Mouse (Mus musculus) lung, postnatal 0 days (tissue): ENCODE measurements at regions not wholly inside any gene's neighbourhood (a gene's known extent, or its start where the extent isn't known, plus 50 kb on each side); places are given as distances from the start of the nearest gene placed in this dataset.
A peak's percentile ranks its signal among the peaks of the same experiment; 100 is the strongest.

Experiments
- ATAC-seq: fragments of 200-750 bp; cut with Nextera tagmentation; 2 replicates; pipeline ENCODE4 v1.8.0; 2017; ENCODE audit warnings: moderate library complexity
- DNase-seq: peaks from one replicate; pipeline ENCODE4 v3.0.0-alpha.2; 2016; ENCODE audit warnings: low spot score
- H3K27ac ChIP-seq: fragments of 300-500 bp; sonication (generic); 2 replicates; pipeline ENCODE4 v1.5.1; 2014; ENCODE audit warnings: antibody characterized with exemption, mild to moderate bottlenecking, low read length, mixed read lengths
- H3K27me3 ChIP-seq: fragments of 300-500 bp; sonication (generic); replicated peaks from 2 replicates; pipeline ENCODE4 v1.6.1; 2014; ENCODE audit warnings: low read length, mixed read lengths; ENCODE audit not compliant: insufficient read depth
- H3K36me3 ChIP-seq: fragments of 300-500 bp; sonication (generic); 2 replicates; pipeline ENCODE4 v1.6.1; 2014; ENCODE audit warnings: low read length, mixed read lengths; ENCODE audit not compliant: insufficient read depth
- H3K4me1 ChIP-seq: fragments of 300-500 bp; sonication (generic); 2 replicates; pipeline ENCODE4 v1.6.1; 2014; ENCODE audit warnings: antibody characterized with exemption, low read depth, low read length, mixed read lengths; ENCODE audit not compliant: insufficient read depth
- H3K4me2 ChIP-seq: fragments of 300-500 bp; sonication (generic); replicated peaks from 2 replicates; pipeline ENCODE4 v1.6.1; 2014; ENCODE audit warnings: low read depth, mild to moderate bottlenecking, low read length, moderate library complexity, mixed read lengths
- H3K4me3 ChIP-seq: fragments of 300-500 bp; sonication (generic); 2 replicates; pipeline ENCODE4 v1.5.1; 2014; ENCODE audit warnings: low read depth, low read length
- H3K9ac ChIP-seq: fragments of 300-500 bp; sonication (generic); replicated peaks from 2 replicates; pipeline ENCODE4 v1.6.1; 2014; ENCODE audit warnings: low read depth, mild to moderate bottlenecking
- H3K9me3 ChIP-seq: fragments of 300-500 bp; sonication (generic); 2 replicates; pipeline ENCODE4 v1.6.1; 2016; ENCODE audit warnings: low read length, mixed read lengths
- CTCF ChIP-seq: IDR thresholded peaks from 2 replicates; pipeline ENCODE4 v1.5.1; 2016; ENCODE audit warnings: antibody characterized with exemption, mild to moderate bottlenecking
- EP300 ChIP-seq: IDR thresholded peaks from 2 replicates; pipeline ENCODE4 v1.6.1; 2016; ENCODE audit warnings: antibody characterized with exemption, mild to moderate bottlenecking, control low read depth
- WGBS: fragments of 180-500 bp; shearing (Covaris S2); extraction: QIAGEN DNeasy Blood & Tissue Kit; methylation state at CpG from one replicate; pipeline ENCODE4 v1.1.7; 2014; 5-methylcytosine and 5-hydroxymethylcytosine counted together

DNA sequence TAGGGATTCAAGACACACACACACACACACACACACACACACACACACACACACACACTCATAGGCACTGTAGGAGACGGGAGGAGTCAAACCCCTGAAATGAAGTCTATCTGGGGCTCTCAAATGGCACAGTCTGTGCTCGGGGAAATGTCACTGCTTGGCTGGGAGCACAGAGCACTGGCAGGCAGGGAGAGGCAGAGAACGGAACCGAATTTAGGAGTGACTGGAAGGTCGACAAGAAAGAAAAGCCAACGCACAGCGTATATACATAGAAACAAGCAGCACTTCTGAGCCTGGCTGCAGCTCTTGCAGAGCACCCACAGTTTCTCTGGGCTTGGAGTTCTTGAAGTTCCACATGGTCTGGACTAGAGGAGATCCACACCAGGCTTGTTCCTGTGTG, 160.1 kb upstream of the Zfp703 start:
- H3K27me3 ChIP-seq = no peaks in the 10 kb centered on the region; the same call in 1 of the 2 replicates
- DNase-seq = no peak
- H3K36me3 ChIP-seq = no peaks in the 10 kb centered on the region
- H3K27ac ChIP-seq = no peak overlapping the region
- H3K9ac ChIP-seq = no peak overlapping the region
- H3K4me3 ChIP-seq = no peak overlapping the region
- no peak for ATAC-seq
- no peak overlapping the region for H3K4me2 ChIP-seq
- H3K9me3 ChIP-seq = no peaks in the 10 kb centered on the region
- H3K4me1 ChIP-seq = no peaks in the 10 kb centered on the region
- TF ChIP-seq CTCF (no peak), EP300 (no peak)
- 64% methylated on average over 7 of the region's 7 CpGs for WGBS

GRCm38 (mm10) chr8:26824189-26824941, 152.8 kb upstream of the Zfp703 start:
- Histone ChIP-seq H3K9me3 (no peaks in the 10 kb centered on the region), H3K27me3 (no peaks in the 10 kb centered on the region), H3K4me3 (no peak overlapping the region), H3K4me1 (no peaks in the 10 kb centered on the region), H3K9ac (no peak overlapping the region), H3K27ac (no peak overlapping the region), H3K4me2 (no peak overlapping the region), H3K36me3 (no peaks in the 10 kb centered on the region)
- TF ChIP-seq CTCF (no peak), EP300 (no peak)
- DNase-seq (no peak), ATAC-seq (no peak)
- WGBS = 76% methylated on average over 8 of the region's 8 CpGs

DNA sequence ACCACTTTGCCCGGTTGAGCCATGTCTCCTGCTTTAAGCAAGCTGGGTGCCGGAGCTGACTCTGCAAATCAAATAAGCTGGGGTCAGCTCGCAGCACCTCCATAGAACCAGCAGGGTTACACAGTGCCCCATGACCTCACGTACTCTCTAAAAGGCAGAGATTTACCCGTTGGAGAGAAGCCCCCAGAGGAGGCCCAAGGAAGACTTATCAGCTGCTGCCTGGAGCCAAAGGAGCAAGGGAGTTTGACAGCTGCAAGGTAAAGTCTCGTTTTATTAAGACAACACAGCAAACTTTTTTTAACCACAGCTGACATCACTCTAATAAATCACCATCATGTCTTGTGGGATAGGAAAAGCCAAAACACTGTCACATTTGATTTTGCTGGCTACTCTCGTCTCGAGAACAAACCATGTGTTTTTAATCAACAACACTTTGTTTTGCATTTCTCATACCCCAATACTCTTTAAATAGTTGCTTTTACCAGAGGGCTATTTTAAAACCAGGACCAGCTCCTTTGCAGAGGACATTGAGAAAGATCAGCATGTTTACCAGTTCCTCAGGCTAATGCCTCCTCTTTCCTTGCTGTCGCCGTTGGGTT, 148.7 kb upstream of the Zfp703 start:
- DNase-seq = peak; percentile 86
- Histone ChIP-seq H3K4me2 (no peak overlapping the region), H3K36me3 (no peaks in the 10 kb centered on the region), H3K27me3 (no peaks in the 10 kb centered on the region), H3K4me1 (peaks cover 4% of the 10 kb centered on the region; the same call in 1 of the 2 replicates), H3K27ac (peak overlapping the region; percentile 69), H3K9ac (no peak overlapping the region), H3K4me3 (no peak overlapping the region), H3K9me3 (no peaks in the 10 kb centered on the region)
- WGBS = 31% methylated on average over 10 of the region's 10 CpGs
- TF ChIP-seq CTCF (no peak; the same call in 1 of the 2 replicates), EP300 (peak; percentile 58; the same call in 1 of the 2 replicates)
- ATAC-seq = peak; percentile 73

DNA sequence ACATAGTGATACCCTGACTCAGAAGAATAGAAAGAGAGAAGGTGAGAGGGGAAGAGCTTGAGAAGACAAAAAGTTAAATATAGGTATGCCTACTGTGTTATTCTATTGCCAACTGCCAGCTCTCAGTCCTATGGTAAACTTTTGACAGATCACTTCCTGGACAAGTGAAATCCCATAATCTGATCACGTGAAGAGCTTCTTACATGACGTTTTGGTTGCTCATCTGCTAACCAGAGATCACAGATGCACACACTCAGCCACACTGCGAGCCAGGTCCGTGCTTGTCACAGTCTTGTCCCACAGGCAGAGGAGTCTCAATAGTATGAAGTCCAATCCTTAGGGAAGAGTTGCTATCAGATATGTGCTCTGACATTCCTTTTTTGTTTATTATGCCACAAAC, 147.8 kb upstream of the Zfp703 start:
- DNase-seq (peak; percentile 62), ATAC-seq (no peak)
- TF ChIP-seq EP300 (no peak), CTCF (no peak)
- no peak overlapping the region for H3K9ac ChIP-seq
- H3K4me3 ChIP-seq = no peak overlapping the region
- peaks cover 4% of the 10 kb centered on the region; the same call in 1 of the 2 replicates for H3K4me1 ChIP-seq
- H3K4me2 ChIP-seq = no peak overlapping the region
- H3K27me3 ChIP-seq = no peaks in the 10 kb centered on the region
- whole genome bisulfite sequencing = 59% methylated on average over 4 of the region's 4 CpGs
- no peaks in the 10 kb centered on the region for H3K9me3 ChIP-seq
- peak overlapping the region; percentile 69 for H3K27ac ChIP-seq
- H3K36me3 ChIP-seq = no peaks in the 10 kb centered on the region

- Histone ChIP-seq H3K27ac (no peak overlapping the region), H3K9me3 (no peaks in the 10 kb centered on the region), H3K9ac (no peak overlapping the region), H3K27me3 (no peaks in the 10 kb centered on the region), H3K4me3 (no peak overlapping the region), H3K4me2 (no peak overlapping the region), H3K4me1 (peaks cover 4% of the 10 kb centered on the region; the same call in 1 of the 2 replicates), H3K36me3 (no peaks in the 10 kb centered on the region)
- WGBS = 17% methylated on average over 5 of the region's 5 CpGs
- ATAC-seq (0 out of 2 replicates have a peak, but pooled peaks have one; percentile 3), DNase-seq (peak; percentile 54)
- TF ChIP-seq CTCF (peak; percentile 49), EP300 (no peak)
These were observed 146.0 kb upstream of the Zfp703 start for GRCm38 (mm10) chr8:26831148-26831547.

DNA sequence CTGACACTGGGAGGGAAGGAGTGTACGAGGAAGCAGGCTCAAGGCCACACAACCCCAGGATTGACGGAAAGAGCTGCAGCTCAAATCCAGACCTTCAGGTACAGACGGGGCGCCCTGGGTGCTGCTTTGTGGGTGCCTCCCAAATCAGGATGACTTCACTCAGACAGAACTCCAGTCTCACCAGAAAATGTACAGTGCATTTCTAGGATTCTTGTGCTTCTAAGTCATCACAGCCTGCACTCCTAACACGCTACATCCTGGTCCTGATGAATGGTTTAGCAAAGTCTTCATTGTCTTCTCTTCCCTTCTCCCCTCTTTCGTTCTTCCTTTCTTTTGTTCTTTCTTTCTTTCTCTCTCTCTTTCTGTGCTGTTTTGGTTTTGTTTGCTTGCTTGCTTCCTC, 145.3 kb upstream of the Zfp703 start:
- DNase-seq (no peak), ATAC-seq (no peak)
- Histone ChIP-seq H3K4me2 (no peak overlapping the region), H3K9ac (no peak overlapping the region), H3K27me3 (no peaks in the 10 kb centered on the region), H3K4me1 (peaks cover 4% of the 10 kb centered on the region; the same call in 1 of the 2 replicates), H3K9me3 (no peaks in the 10 kb centered on the region), H3K4me3 (no peak overlapping the region), H3K27ac (no peak overlapping the region), H3K36me3 (no peaks in the 10 kb centered on the region)
- WGBS = 62% methylated on average over 6 of the region's 6 CpGs
- TF ChIP-seq EP300 (no peak), CTCF (no peak)
